Mouse (Mus musculus) lung, embryonic 14.5 days (tissue): ENCODE measurements at regions not wholly inside any gene's neighbourhood (a gene's known extent, or its start where the extent isn't known, plus 50 kb on each side); places are given as distances from the start of the nearest gene placed in this dataset.
"Not testable (repeated sequence)": the region's sequence is repeated elsewhere in the genome, so short reads cannot be mapped to it uniquely, and the experiment has no call there.

ENCODE experiments used
- ATAC-seq: fragments of 200-750 bp; cut with Nextera tagmentation; 2 replicates; pipeline ENCODE4 v1.8.0; 2017; ENCODE audit warnings: mild to moderate bottlenecking, moderate TSS enrichment, moderate library complexity; ENCODE audit not compliant: insufficient read depth
- DNase-seq: peaks from one replicate; pipeline ENCODE4 v3.0.0-alpha.2; 2015
- H3K27ac ChIP-seq: fragments of 300-500 bp; sonication (generic); 2 replicates; pipeline ENCODE4 v1.5.1; 2014; ENCODE audit warnings: low read depth, mild to moderate bottlenecking, moderate library complexity
- H3K27me3 ChIP-seq: fragments of 300-500 bp; sonication (generic); 2 replicates; pipeline ENCODE4 v1.6.1; 2014; ENCODE audit warnings: low read length, control low read depth; ENCODE audit not compliant: insufficient read depth
- H3K36me3 ChIP-seq: fragments of 300-500 bp; sonication (generic); 2 replicates; pipeline ENCODE4 v1.6.1; 2014; ENCODE audit warnings: control low read depth; ENCODE audit not compliant: insufficient read depth
- H3K4me1 ChIP-seq: fragments of 300-500 bp; sonication (generic); 2 replicates; pipeline ENCODE4 v1.6.1; 2014; ENCODE audit warnings: antibody characterized with exemption, control low read depth; ENCODE audit not compliant: insufficient read depth
- H3K4me2 ChIP-seq: fragments of 300-500 bp; sonication (generic); 2 replicates; pipeline ENCODE4 v1.6.1; 2014; ENCODE audit warnings: mild to moderate bottlenecking
- H3K4me3 ChIP-seq: fragments of 300-500 bp; sonication (generic); 2 replicates; pipeline ENCODE4 v1.5.1; 2014; ENCODE audit warnings: low read depth, low read length
- H3K9ac ChIP-seq: fragments of 300-500 bp; sonication (generic); 2 replicates; pipeline ENCODE4 v1.6.1; 2014
- H3K9me3 ChIP-seq: fragments of 300-500 bp; sonication (generic); 2 replicates; pipeline ENCODE4 v1.6.1; 2016; ENCODE audit warnings: low read depth, low read length, control low read depth
- CTCF ChIP-seq: IDR thresholded peaks from 2 replicates; pipeline ENCODE4 v1.5.1; 2016; ENCODE audit warnings: antibody characterized with exemption, low read depth
- WGBS: fragments of 180-500 bp; shearing (Covaris S2); extraction: QIAGEN DNeasy Blood & Tissue Kit; methylation state at CpG from one replicate; pipeline ENCODE4 v1.1.7; 2014; 5-methylcytosine and 5-hydroxymethylcytosine counted together

DNA sequence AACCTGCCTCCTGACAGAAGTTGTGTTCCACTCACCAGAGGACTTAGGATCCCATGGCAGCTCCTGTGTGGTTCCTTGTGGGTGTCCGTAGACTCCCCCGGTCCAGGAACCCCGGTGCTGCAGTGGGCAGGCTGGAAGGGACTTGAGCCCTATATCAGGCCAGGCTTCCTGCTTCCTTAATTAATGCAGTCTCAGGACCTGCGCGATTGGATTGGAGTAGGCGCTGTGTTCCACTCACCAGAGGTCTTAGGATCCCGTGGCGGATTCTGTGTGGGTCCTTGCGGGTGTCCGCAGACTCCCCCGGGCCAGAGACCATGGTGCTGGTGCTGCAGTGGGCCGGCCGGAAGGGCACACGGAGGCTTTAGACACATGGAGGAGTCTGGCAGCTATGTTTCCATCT, 288.7 kb downstream of the Fut8 start:
- not testable (repeated sequence) for ATAC-seq, H3K27ac ChIP-seq, H3K27me3 ChIP-seq, H3K9ac ChIP-seq, H3K4me2 ChIP-seq, H3K4me1 ChIP-seq, DNase-seq, H3K4me3 ChIP-seq, H3K36me3 ChIP-seq, H3K9me3 ChIP-seq
- WGBS = 94% methylated on average over 14 of the region's 14 CpGs

DNA sequence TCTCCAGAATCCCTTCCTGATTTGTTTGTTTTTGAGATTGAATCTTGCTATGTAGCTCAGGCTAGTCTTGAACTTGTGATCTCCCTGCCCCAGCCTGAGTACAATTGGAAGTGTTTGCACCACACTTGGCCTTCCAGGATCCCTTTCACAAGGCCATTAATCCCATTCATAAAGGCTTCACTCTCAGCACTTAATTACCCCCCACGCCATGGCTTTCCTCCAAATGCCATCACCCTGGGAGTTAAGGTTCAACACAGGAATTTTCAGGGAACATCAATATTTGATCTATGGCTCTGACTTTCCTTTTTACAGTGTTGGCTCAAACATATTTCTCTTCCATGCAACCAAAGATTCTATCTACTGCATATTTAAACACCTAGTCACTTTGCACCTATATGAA, 289.6 kb downstream of the Fut8 start:
- DNase-seq (no peak), ATAC-seq (no peak)
- no peak for TF ChIP-seq CTCF
- no peaks in the 10 kb centered on the region for H3K27me3 ChIP-seq
- no peaks in the 10 kb centered on the region for H3K36me3 ChIP-seq
- H3K4me1 ChIP-seq = no peaks in the 10 kb centered on the region
- H3K4me2 ChIP-seq = no peak overlapping the region
- 59% methylated on average over 1 of the region's 1 CpGs for WGBS
- H3K4me3 ChIP-seq = no peak overlapping the region
- no peak overlapping the region for H3K9ac ChIP-seq
- H3K9me3 ChIP-seq = no peaks in the 10 kb centered on the region
- H3K27ac ChIP-seq = no peak overlapping the region

DNA sequence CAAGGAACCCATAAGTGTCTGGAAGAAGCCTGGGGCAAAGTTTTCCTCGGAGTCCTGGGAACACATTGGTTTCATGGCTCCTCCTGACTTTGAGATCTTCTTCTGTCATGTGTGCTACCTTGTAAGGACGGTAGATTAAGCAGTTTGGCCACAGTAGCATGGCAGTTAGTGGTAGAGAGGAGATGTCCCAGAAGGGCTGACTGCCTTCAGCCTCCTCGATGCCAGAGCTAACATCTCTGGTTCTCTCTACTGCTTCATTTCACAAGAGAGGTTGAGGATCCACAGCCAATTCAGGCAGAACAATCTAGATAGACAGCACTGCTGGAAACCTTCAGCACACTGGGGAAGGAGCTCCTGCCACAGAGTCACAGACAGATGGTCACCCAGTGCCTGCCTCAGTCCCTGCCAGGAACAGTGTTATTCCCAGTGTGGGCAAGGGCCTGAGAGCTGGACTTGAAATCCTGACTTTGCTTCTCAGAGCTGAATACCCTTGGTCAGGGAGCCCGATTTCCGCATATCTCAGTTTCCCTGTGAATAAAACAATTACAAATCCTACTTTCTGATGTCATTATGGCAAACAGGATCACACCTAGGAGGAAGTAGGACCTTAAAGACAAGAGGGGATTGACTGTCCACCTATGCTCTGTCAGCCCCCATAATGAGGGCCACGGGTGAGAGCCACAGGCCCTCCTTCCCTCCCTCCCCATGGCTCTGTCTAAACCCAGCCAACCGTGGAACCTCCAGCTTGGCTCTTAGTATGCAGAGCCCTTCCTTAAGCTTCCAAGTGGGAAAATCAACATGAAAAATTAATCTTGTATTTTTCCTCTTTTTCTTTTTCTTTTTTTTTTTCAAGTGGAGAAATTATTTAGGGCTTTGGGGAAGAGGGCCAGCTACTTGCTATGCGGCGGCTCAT, 290.3 kb downstream of the Fut8 start:
- no peak overlapping the region for H3K27ac ChIP-seq
- H3K4me3 ChIP-seq = no peak overlapping the region
- no peak overlapping the region for H3K4me2 ChIP-seq
- no peaks in the 10 kb centered on the region for H3K9me3 ChIP-seq
- no peak overlapping the region for H3K9ac ChIP-seq
- no peak for DNase-seq
- no peaks in the 10 kb centered on the region for H3K36me3 ChIP-seq
- H3K4me1 ChIP-seq = no peaks in the 10 kb centered on the region
- 77% methylated on average over 9 of the region's 9 CpGs for WGBS
- no peak for ATAC-seq
- TF ChIP-seq CTCF = no peak
- H3K27me3 ChIP-seq = no peaks in the 10 kb centered on the region

DNA sequence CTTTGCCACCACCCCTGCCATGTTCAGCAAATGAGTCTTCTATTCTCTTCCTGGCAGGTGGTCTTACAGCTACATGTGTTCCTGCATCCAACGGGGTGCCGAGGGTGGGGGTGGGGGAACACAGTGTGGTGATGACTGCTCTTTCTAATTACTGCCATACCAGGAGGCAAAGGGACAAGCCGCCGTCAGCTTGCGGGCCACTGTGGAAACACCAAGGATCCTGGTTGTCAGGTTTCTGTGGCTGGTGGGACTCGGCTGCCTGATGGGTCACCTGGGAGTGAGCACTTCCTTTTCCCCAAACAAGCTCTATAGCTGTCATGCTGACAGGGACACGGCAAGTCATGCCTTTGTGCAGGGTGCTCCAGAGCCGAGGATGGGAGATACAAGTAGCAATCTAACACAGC, 290.9 kb downstream of the Fut8 start:
- DNase-seq = no peak
- ATAC-seq = no peak
- Histone ChIP-seq H3K9ac (no peak overlapping the region), H3K9me3 (no peaks in the 10 kb centered on the region), H3K4me3 (no peak overlapping the region), H3K36me3 (no peaks in the 10 kb centered on the region), H3K27ac (no peak overlapping the region), H3K27me3 (no peaks in the 10 kb centered on the region), H3K4me1 (no peaks in the 10 kb centered on the region), H3K4me2 (no peak overlapping the region)
- WGBS = 81% methylated on average over 8 of the region's 8 CpGs
- no peak for TF ChIP-seq CTCF

DNA sequence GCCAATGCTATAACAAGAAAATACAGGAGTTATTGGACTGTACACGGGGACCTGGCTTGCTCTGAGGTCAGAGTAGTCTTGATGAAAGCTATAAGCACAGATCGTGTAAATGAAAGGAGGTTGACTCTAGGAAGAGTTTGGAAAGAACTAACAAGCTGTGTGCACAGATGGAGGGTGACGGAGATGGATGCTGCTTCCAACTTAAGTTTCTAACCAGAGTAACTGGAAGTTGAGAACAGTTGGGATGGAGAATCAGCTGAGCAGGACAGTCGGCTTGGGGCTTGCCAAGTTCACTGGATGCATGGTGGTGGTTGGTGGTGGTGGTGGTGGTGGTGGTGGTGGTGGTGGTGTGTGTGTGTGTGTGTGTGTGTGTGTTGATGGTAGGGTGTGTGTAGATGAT, 291.5 kb downstream of the Fut8 start:
- no peak for TF ChIP-seq CTCF
- no peak for ATAC-seq
- Histone ChIP-seq H3K36me3 (no peaks in the 10 kb centered on the region), H3K4me1 (no peaks in the 10 kb centered on the region), H3K4me2 (no peak overlapping the region), H3K9me3 (no peaks in the 10 kb centered on the region), H3K4me3 (no peak overlapping the region), H3K27ac (no peak overlapping the region), H3K27me3 (no peaks in the 10 kb centered on the region), H3K9ac (no peak overlapping the region)
- DNase-seq = no peak
- WGBS = 87% methylated on average over 4 of the region's 4 CpGs

DNA sequence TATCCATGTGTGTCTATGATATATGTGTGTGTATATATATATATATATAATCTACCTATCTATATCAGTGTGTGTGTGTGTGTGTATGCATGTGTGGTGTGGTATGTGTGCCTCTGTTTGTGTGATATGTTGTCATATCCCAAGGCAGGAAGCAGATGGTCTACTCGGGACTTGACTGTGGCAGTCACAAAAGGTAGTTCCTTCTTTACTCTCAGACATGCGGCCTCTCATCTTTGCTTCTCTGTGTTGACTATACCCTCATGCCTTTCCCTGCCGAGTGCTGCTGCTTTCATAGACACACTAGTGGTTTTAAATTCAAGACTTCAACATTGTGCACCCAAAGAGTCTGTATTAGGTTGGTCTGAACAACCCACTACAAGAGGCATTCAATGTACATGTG, 292.0 kb downstream of the Fut8 start:
- no peaks in the 10 kb centered on the region for H3K27me3 ChIP-seq
- no peak for TF ChIP-seq CTCF
- H3K27ac ChIP-seq = no peak overlapping the region
- H3K36me3 ChIP-seq = no peaks in the 10 kb centered on the region
- H3K9ac ChIP-seq = no peak overlapping the region
- H3K4me1 ChIP-seq = no peaks in the 10 kb centered on the region
- ATAC-seq = no peak
- no peak overlapping the region for H3K4me3 ChIP-seq
- DNase-seq = no peak
- no peak overlapping the region for H3K4me2 ChIP-seq
- 78% methylated on average over 3 of the region's 3 CpGs for WGBS
- H3K9me3 ChIP-seq = no peaks in the 10 kb centered on the region

DNA sequence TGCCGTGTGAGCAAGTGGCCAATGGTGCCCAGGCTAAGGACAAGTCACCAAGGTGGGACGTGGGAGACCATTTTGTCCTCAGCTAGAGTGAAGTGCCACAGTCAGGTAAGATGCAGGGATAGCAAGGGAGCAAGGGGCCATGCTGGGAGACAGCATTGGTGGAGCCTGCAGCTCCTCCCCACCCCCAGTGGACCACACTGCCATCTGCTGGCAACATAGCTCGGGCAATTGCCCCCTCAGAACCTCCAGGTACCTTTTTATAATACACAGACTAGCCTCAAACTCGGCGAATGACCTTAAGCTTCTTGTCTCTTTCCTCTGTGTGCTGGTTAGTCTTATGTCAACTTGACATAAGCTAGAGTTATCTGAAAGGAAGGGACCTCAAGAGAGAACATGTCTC, 293.4 kb downstream of the Fut8 start:
- DNase-seq = peak; percentile 18
- 77% methylated on average over 5 of the region's 5 CpGs for WGBS
- no peak overlapping the region for H3K4me2 ChIP-seq
- H3K27me3 ChIP-seq = no peaks in the 10 kb centered on the region
- peak; percentile 53 for TF ChIP-seq CTCF
- H3K36me3 ChIP-seq = no peaks in the 10 kb centered on the region
- H3K27ac ChIP-seq = no peak overlapping the region
- H3K9me3 ChIP-seq = no peaks in the 10 kb centered on the region
- H3K4me3 ChIP-seq = no peak overlapping the region
- no peak for ATAC-seq
- no peak overlapping the region for H3K9ac ChIP-seq
- H3K4me1 ChIP-seq = no peaks in the 10 kb centered on the region
